25 mouse cellular contexts compared by ENCODE assay signal in genomic region chr10:16622821-16623220, GRCm38 (mm10).
"Had no signal": no experiment of that assay in that cellular context is flagged by ENCODE, and none has a peak within 500 bp of the region (broad histone marks: within the 10 kb centered on the region; RNA-seq: fewer than 3 reads in every experiment).

No protein-coding gene starts in this region.

- H3K27ac ChIP-seq: heart, adult 2 months; heart, embryonic 13.5 days; heart, embryonic 15.5 days; hindbrain, embryonic 13.5 days; hindbrain, embryonic 15.5 days; hindbrain, postnatal 0 days; kidney, embryonic 15.5 days; kidney, postnatal 0 days; left cerebral cortex, adult 2 months; limb, embryonic 13.5 days; limb, embryonic 15.5 days; liver, embryonic 12.5 days; liver, embryonic 14.5 days had no signal

- H3K4me2 ChIP-seq: heart, embryonic 11.5 days; heart, embryonic 13.5 days; heart, embryonic 15.5 days; hindbrain, embryonic 13.5 days; hindbrain, embryonic 15.5 days; kidney, embryonic 15.5 days; limb, embryonic 13.5 days; limb, embryonic 15.5 days; liver, embryonic 12.5 days had no signal

- H3K4me3 ChIP-seq: heart, adult 2 months; heart, embryonic 13.5 days; heart, embryonic 15.5 days; hindbrain, embryonic 13.5 days; hindbrain, embryonic 15.5 days; kidney, embryonic 15.5 days; left cerebral cortex, adult 2 months; limb, embryonic 13.5 days; limb, embryonic 15.5 days; liver, embryonic 12.5 days had no signal

- ATAC-seq: hindbrain, postnatal 0 days; intestine, embryonic 16.5 days; liver, embryonic 12.5 days had no signal

- H3K4me1 ChIP-seq: heart, embryonic 13.5 days; heart, embryonic 15.5 days; hindbrain, embryonic 13.5 days; hindbrain, embryonic 15.5 days; kidney, embryonic 15.5 days; liver, embryonic 12.5 days had no signal

- H3K27me3 ChIP-seq: heart, embryonic 13.5 days; heart, embryonic 15.5 days; hindbrain, embryonic 13.5 days; hindbrain, embryonic 15.5 days; kidney, embryonic 15.5 days; limb, embryonic 13.5 days; limb, embryonic 15.5 days; liver, embryonic 12.5 days had no signal

- H3K9me3 ChIP-seq: heart, embryonic 13.5 days; heart, embryonic 15.5 days; hindbrain, embryonic 13.5 days; hindbrain, embryonic 15.5 days; kidney, embryonic 15.5 days; limb, embryonic 15.5 days; liver, embryonic 12.5 days had no signal

- DNase-seq: gastrocnemius, postnatal 14 days; gastrocnemius, postnatal 36 days; heart, adult 11 months; heart, adult 2 months; heart, postnatal 14 days; heart, postnatal 36 days; kidney, adult 11 months; kidney, adult 2 months; kidney, adult 9 months; kidney, postnatal 14 days; kidney, postnatal 36 days had no signal

- H3K9ac ChIP-seq: heart, embryonic 13.5 days; heart, embryonic 15.5 days; hindbrain, embryonic 13.5 days; hindbrain, embryonic 15.5 days; kidney, embryonic 15.5 days; limb, embryonic 13.5 days; limb, embryonic 15.5 days; liver, embryonic 12.5 days; liver, embryonic 14.5 days had no signal

- H3K36me3 ChIP-seq: heart, embryonic 13.5 days; heart, embryonic 15.5 days; hindbrain, embryonic 13.5 days; hindbrain, embryonic 15.5 days; kidney, embryonic 15.5 days; limb, embryonic 13.5 days; limb, embryonic 15.5 days; liver, embryonic 12.5 days had no signal
